Mouse (Mus musculus) naive thymus-derived CD4-positive, alpha-beta T cell, adult 2 months (primary cell): ENCODE results near the gene Slamf1.
A peak's percentile ranks its signal among the peaks of the same experiment; 100 is the strongest.
"Not testable (repeated sequence)": the region's sequence is repeated elsewhere in the genome, so short reads cannot be mapped to it uniquely, and the experiment has no call there.

Experiments used
- DNase-seq: peaks from one replicate; pipeline ENCODE4 v3.0.0-alpha.2; 2011; ENCODE audit warnings: low read depth

Gene Slamf1

DNA sequence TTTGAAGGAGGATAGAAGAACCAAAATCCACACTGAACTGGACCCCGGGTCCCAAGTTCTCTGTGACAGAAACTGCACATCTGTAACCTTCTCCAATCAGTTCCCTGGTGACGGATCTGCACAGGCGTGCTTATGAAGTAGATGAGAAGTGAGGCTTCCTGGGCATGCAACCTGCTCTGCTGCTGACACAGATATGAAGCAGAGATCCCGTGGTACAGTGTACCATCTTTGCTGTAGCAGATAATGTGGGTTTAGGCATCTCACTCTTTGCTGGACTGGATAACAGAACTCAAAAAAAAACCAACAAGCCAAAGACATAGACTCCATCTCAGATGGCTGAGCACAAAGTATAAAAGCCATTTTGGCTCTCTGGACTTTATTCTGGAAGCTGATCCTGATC, 32.7 kb downstream of the Slamf1 start:
- DNase-seq: no peak

DNA sequence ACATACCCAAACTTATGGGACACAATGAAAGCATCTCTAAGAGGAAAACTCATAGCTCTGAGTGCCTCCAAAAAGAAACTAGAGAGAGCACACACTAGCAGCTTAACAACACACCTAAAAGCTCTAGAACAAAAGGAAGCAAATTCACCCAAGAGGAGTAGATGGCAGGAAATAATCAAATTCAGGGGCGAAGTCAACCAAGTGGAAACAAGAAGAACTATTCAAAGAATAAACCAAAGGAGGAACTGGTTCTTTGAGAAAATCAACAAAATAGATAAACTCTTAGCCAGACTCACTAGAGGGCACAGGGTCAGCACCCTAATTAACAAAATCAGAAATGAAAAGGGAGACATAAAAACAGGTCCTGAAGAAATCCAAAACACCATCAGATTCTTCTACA, 44.1 kb downstream of the Slamf1 start:
- DNase-seq: not testable (repeated sequence)

DNA sequence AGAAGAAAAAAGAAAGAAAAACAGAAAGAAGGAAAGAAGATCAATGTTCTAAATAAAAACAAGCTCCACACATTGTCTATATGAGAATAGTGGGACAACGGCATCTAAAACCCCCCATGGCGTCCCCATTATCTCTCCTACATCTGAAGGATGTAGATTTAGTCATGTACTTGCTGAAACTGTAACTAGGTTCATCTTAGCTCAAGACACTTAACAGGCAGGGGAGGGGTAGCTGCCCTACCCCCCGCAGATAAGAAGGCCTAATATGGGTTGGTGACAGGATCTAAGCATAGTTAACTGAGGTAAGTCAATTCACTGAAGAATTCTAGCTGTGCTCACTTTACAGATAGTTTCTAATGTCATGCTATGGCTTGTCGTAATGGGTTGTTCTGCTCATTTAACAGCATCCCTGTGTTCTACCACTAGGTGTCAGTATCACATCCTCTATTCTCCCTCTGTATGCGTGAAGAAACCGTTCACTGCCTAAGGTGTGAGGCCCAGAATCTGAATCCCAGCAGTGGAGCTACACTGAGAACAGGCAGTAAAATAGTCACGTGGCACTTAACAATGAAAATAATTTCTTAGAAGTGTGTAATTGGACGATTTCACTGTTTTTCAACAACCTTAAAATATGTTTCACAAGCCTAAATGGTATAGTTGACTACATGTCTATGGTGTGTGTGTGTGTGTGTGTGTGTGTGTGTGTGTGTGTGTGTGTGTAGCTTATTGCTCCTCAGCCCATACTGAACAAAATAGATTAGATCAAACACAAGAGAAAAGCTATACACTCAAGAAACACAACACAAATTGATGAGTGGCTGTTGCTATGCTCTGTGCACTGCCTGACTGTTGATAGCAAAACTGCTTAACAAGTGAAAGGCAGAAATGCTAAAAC, 48.9 kb downstream of the Slamf1 start:
- peak; percentile 89 for DNase-seq

DNA sequence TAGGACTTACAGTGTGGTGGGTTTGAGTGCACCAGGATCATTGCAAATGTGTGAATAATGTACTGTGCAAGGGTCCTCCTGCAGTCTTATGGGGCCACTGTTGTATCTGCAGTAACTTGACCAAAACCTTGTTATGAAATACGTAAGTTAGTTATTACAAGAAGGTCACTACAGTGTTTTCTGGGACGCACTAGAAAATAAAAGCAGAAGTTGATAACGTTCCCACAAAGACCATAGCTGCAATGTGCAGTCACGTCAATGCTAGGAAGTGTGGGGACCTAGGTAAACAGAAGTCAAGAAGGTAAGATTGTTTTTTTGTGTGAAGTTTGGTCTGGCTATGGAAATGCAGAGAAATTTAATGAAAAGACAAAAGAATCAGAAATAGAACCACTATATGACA, 50.1 kb downstream of the Slamf1 start:
- no peak for DNase-seq

DNA sequence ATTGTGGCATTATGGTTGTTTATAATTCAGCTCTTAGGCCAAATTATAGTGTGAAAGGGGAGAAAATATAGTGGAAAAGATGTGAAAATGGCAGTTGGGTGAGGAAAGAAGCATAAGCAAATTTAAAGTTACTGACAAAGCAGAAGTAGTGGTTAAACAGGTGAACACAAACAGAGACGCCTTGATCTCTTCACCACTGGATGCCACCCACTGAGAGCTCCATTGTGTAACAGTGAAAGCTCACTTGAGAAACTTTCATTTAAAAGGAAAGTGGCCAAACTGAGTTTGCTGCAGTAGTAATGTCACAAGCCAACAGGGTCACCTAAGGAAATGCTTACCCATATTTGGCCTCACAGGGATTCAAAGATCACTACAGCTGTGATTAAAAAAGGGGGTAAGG, 54.4 kb downstream of the Slamf1 start:
- DNase-seq: no peak

DNA sequence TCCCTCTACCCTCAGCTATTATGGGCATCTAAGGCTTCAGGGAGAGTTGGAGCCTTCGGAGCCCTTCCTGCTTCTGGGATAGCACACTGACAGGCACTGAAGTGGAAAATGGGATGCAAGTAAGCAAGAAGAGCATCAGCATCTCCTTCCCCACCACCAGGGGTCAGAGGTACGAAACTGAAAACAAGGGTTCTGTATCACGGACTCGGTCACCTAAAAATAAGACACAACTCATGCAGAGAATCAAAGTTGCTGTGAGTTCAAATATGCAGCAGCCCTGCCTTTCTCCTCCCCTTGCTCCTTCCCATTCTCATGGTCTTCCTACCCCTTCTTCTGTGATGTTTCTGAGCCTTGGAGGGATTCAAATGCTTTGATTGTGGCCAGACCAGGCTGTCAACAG, 58.5 kb downstream of the Slamf1 start:
- peak; percentile 51 for DNase-seq

DNA sequence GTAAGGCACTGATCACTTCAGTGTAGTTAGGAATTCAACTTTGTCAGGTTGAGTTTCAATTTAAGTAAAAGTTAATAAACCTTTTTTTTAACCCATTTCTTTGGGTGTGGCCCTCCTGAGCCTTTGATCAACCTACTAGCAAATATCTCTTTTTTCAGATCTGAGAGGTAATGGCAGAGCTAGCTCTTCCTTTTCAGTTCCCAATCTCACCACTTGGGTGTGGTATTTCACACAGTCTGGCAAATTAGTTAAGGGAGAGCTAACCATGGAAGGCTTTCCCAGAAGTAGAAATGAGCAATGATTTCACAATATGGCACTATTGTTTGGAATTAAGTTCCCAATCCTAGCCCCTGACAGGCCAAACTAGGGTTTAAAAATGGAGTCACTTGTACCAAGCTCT, 59.2 kb downstream of the Slamf1 start:
- peak; percentile 75 for DNase-seq

DNA sequence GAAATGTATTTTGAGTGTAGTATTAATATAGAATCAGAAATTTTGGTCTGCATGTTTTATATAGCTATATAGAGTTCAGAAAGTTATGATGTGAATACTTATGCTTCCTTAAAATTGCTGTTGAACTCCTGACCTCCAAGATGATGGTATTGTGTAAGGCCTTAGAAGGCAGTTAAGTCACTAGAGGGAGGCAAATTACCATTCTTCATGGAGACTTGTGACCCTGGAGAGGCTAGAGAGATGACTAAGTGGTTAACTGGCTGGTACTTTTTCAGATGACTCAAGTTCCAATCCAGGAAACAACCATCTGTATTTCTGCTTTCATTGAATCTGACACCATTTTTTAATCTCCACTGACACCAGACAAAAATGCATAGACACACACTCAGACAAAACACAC, 60.7 kb downstream of the Slamf1 start:
- peak; percentile 77 for DNase-seq

DNA sequence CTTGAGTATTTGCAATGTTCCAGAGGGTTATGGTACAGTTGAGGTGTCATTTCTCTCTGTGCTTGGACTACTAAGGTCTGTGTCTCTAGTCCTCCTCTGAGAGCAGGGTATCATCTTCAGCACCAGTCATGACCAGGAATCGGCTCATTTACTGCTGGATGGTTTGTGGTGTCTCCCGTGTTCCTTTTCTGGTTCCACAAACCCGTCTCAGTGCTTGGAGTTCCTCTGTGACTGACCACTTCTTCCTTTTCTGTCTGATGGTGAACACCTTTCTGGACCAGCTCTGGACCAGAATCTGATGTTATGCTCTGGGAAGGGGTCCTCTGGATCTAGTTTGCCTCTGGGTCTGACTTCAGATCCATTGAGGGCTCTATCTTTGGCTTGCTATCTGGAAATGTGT, 72.6 kb downstream of the Slamf1 start, which contains the start of gene Cd84:
Gene Cd84 (plus strand): TSS at position 210 of the 400 bp plus-strand sequence.
- no peak for DNase-seq

DNA sequence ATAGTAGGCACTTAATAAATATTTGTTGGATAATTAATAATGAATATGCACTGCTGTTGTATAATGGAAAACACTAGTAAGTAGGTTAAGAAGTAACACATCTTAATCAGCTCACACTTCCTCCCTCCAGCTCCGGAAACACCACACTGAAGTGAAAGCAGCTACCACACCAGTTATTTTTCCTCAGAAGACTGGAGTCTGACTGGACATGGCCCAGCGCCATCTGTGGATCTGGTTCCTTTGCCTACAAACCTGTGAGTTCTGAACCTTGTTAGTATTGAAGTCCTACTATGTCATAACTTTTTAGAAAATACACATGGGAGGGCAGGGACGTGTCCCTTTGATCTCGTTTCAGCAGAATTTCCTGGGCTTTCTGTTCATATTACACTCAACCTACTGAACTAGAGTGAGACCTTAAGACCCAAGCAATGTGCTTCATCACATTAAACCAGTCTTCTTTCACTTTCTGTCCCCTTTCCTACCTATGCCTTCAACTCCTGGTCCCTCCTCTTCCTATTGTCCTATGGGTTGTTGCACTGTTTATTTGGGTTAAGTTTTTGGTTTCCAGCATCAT, 73.6 kb downstream of the Slamf1 start:
- DNase-seq: peak; percentile 73

DNA sequence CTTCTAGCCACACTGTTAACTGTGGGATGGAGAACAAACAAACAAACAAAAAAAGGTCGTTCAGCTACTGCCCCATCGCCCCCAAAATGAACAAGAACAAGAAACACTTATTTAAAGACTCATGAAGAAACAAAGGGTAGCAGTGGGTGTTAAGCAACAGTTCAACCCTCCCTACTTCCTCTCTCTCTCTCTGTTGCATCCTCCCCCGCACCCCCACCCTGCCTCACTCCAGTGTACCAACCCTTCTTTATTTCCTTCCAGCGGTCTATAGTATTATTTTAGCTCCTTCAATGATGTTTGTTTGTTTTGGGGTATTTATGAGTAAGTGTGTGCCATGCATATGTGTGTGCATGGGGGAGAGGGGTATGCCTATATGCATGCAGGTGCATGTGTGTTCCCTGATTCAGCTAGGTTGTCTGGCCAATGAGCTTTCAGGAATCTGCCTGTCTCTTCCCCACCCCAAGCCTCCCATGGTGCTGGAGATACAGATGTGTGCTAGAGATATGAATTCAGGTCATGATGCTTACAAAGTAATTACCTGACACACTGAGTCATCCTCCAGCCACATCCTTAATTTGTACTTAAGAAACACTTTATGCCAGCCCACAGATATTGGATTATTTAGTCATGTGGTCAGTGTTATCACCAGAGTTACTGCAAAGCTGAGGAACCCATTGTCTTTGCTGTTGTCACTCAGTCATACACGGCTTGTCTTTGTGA, 78.3 kb downstream of the Slamf1 start:
- peak; percentile 66 for DNase-seq

DNA sequence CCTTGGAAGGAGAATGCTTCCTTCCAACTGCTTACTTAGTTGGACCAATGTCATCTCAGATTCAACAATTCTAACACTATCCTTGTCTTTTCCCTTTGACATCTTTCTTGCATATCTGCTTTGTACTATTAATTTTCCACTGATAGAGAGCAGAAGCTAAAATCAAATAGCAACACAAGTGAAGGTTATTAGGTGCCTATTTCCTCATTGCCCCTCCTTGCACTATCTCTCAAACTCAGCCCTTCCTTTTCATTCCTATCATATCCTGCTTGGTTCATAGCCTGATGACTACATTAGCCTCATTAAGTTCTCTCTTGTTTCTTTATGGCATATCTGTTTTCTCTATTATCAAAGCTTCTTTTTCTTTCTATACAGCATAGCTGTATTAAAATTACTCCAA, 81.3 kb downstream of the Slamf1 start:
- no peak for DNase-seq

DNA sequence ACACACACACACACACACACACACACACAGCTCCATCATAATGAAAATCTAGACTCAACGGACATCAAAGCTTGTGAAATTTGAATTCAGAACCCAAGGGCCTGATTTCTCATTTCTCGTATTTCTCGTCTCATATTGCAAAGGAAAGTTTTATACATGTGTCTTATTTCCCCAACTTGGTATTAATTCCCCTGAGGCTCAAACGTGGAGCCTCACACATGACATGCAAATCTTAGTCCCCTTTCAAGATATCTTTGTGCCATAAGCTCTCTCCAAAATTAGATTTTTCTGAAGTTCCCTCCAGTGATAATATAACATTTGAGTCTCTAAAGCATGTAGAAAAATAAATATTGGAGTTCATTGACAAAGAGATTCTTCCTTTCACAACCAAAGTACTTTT, 81.8 kb downstream of the Slamf1 start:
- DNase-seq: no peak

DNA sequence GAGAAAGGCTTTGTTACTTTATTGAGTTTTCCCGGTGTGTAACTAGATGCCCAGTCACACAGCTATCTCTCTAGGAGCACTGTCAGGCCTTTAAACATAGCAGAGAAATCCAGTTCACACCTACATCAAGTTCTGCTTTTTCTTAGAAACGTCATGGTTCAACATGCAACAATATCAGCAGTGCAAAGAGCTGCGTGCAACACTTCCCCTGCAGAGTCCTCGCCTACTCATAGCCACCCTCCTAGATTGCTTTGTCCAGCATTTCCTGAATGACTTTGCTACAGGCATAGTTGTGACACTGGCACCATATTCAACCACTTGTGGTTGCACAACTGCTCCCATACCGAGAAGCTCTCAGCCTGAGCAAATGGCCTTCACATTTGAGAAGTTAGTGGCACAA, 82.5 kb downstream of the Slamf1 start:
- DNase-seq: no peak
